Mouse (Mus musculus) thymus, postnatal 14 days (tissue): ENCODE measurements around the gene Bag6.

ENCODE experiments used
- DNase-seq: peaks from one replicate; pipeline ENCODE4 v3.0.0; 2021

Gene Bag6

DNA sequence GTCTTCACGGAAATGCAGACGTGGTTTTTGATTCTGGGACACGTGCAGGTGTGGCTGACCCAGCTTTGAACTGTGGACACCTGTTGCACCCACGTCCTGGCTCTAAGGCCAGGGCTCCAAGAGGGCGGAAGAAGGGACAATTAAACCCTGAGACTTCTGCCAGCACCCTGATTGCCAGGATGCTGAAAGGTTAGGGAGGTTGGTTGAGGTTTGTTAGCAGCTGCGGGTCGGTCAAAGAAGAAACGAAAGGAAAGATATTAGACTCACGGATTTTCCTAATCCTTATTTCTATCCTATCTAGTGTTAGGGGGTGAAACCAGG lies 61.3 kb downstream of the Bag6 start:
- DNase-seq = peak; percentile 51
